Mouse (Mus musculus) lung, postnatal 0 days (tissue): ENCODE measurements around the gene Amdhd2. TPM values are rescaled to one million over a fixed set of nuclear protein-coding genes. Genes with fewer than 3 reads are reported as not detected.

Experiments used
- ATAC-seq: fragments of 200-750 bp; cut with Nextera tagmentation; 2 replicates; pipeline ENCODE4 v1.8.0; 2017; ENCODE audit warnings: moderate library complexity
- DNase-seq: peaks from one replicate; pipeline ENCODE4 v3.0.0-alpha.2; 2016; ENCODE audit warnings: low spot score
- H3K27ac ChIP-seq: fragments of 300-500 bp; sonication (generic); 2 replicates; pipeline ENCODE4 v1.5.1; 2014; ENCODE audit warnings: antibody characterized with exemption, mild to moderate bottlenecking, low read length, mixed read lengths
- H3K27me3 ChIP-seq: fragments of 300-500 bp; sonication (generic); replicated peaks from 2 replicates; pipeline ENCODE4 v1.6.1; 2014; ENCODE audit warnings: low read length, mixed read lengths; ENCODE audit not compliant: insufficient read depth
- H3K36me3 ChIP-seq: fragments of 300-500 bp; sonication (generic); 2 replicates; pipeline ENCODE4 v1.6.1; 2014; ENCODE audit warnings: low read length, mixed read lengths; ENCODE audit not compliant: insufficient read depth
- H3K4me1 ChIP-seq: fragments of 300-500 bp; sonication (generic); 2 replicates; pipeline ENCODE4 v1.6.1; 2014; ENCODE audit warnings: antibody characterized with exemption, low read depth, low read length, mixed read lengths; ENCODE audit not compliant: insufficient read depth
- H3K4me2 ChIP-seq: fragments of 300-500 bp; sonication (generic); replicated peaks from 2 replicates; pipeline ENCODE4 v1.6.1; 2014; ENCODE audit warnings: low read depth, mild to moderate bottlenecking, low read length, moderate library complexity, mixed read lengths
- H3K4me3 ChIP-seq: fragments of 300-500 bp; sonication (generic); 2 replicates; pipeline ENCODE4 v1.5.1; 2014; ENCODE audit warnings: low read depth, low read length
- H3K9ac ChIP-seq: fragments of 300-500 bp; sonication (generic); replicated peaks from 2 replicates; pipeline ENCODE4 v1.6.1; 2014; ENCODE audit warnings: low read depth, mild to moderate bottlenecking
- H3K9me3 ChIP-seq: fragments of 300-500 bp; sonication (generic); 2 replicates; pipeline ENCODE4 v1.6.1; 2016; ENCODE audit warnings: low read length, mixed read lengths
- CTCF ChIP-seq: IDR thresholded peaks from 2 replicates; pipeline ENCODE4 v1.5.1; 2016; ENCODE audit warnings: antibody characterized with exemption, mild to moderate bottlenecking
- EP300 ChIP-seq: IDR thresholded peaks from 2 replicates; pipeline ENCODE4 v1.6.1; 2016; ENCODE audit warnings: antibody characterized with exemption, mild to moderate bottlenecking, control low read depth
- WGBS: fragments of 180-500 bp; shearing (Covaris S2); extraction: QIAGEN DNeasy Blood & Tissue Kit; methylation state at CpG from one replicate; pipeline ENCODE4 v1.1.7; 2014; 5-methylcytosine and 5-hydroxymethylcytosine counted together
- polyA plus RNA-seq: library from polyadenylated mRNA; unstranded; fragments of >200 nt; fragmentation: Nextera tagmentation; extraction: Ambion mirVana; gene quantifications from 2 replicates; pipeline ENCODE4 v1.2.1, GENCODE M21; 2015

Amdhd2 gene
- polyA plus RNA-seq, 1 experiment from 2014 or later, result 44.1 TPM

DNA sequence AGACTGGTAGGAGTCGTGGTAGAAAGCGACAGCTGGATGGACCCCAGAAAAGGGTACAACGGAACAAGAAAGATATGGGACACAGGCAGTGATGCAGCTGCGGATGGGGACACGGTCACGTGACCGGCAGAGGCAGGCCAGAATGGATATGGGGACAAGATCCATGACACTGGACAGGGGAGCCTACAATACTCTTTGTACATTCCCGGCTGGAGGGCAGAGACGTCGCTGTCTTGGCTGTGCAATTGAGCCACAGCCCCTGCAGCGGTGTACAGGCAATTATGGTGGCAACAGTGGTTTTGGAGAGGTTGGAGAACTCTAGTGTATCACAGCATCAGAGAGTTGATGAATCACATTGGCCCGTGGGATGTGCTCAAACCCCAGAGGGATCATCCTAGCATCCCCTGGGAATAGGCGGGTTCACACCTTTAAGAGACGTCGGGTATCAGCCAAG lies 42.4 kb upstream of the Amdhd2 start:
- TF ChIP-seq EP300 (no peak), CTCF (no peak)
- H3K27ac ChIP-seq, result no peak overlapping the region
- peaks cover 29% of the 10 kb centered on the region for H3K4me1 ChIP-seq
- peak overlapping the region; percentile 95 for H3K4me2 ChIP-seq
- 0 out of 2 replicates have a peak, but pooled peaks cover 11% of the 10 kb centered on the region for H3K27me3 ChIP-seq
- no peaks in the 10 kb centered on the region for H3K9me3 ChIP-seq
- no peaks in the 10 kb centered on the region for H3K36me3 ChIP-seq
- H3K9ac ChIP-seq, result no peak overlapping the region
- 3% methylated on average over 15 of the region's 15 CpGs for WGBS
- DNase-seq (peak; percentile 54), ATAC-seq (peak; percentile 29)
- H3K4me3 ChIP-seq, result peak overlapping the region; percentile 59

GRCm38 (mm10) chr17:24205284-24205888 lies 41.8 kb upstream of the Amdhd2 start, which contains the start of gene Tbc1d24:
Gene Tbc1d24 (minus strand): TSS chr17:24205562.
- Histone ChIP-seq H3K4me1 (peaks cover 29% of the 10 kb centered on the region), H3K27me3 (0 out of 2 replicates have a peak, but pooled peaks cover 11% of the 10 kb centered on the region), H3K27ac (no peak within 1 kb of the TSS), H3K4me3 (peak within 1 kb of the TSS; percentile 59), H3K36me3 (no peaks in the 10 kb centered on the region), H3K9ac (peak within 1 kb of the TSS; percentile 29; the same call in 1 of the 2 replicates), H3K9me3 (no peaks in the 10 kb centered on the region), H3K4me2 (peak within 1 kb of the TSS; percentile 95)
- peak; percentile 93 for DNase-seq
- ATAC-seq, result peak; percentile 77
- TF ChIP-seq CTCF (no peak), EP300 (no peak)
- WGBS, result under 1% methylated on average over 50 of the region's 65 CpGs

- TF ChIP-seq CTCF, result no peak
- no peak for TF ChIP-seq EP300
- no peak for DNase-seq
- peak overlapping the region; percentile 95 for H3K4me2 ChIP-seq
- H3K9me3 ChIP-seq, result no peaks in the 10 kb centered on the region
- no peak overlapping the region for H3K27ac ChIP-seq
- 0 out of 2 replicates have a peak, but pooled peaks cover 8% of the 10 kb centered on the region for H3K27me3 ChIP-seq
- H3K4me3 ChIP-seq, result peak overlapping the region; percentile 59
- no peaks in the 10 kb centered on the region for H3K36me3 ChIP-seq
- peaks cover 29% of the 10 kb centered on the region for H3K4me1 ChIP-seq
- H3K9ac ChIP-seq, result peak overlapping the region; percentile 29; the same call in 1 of the 2 replicates
- 9% methylated on average over 7 of the region's 7 CpGs for WGBS
- ATAC-seq, result no peak
These were observed 41.3 kb upstream of the Amdhd2 start for GRCm38 (mm10) chr17:24204846-24205245.

GRCm38 (mm10) chr17:24203611-24204534 lies 40.3 kb upstream of the Amdhd2 start:
- Histone ChIP-seq H3K4me2 (no peak overlapping the region), H3K9me3 (no peaks in the 10 kb centered on the region), H3K27ac (no peak overlapping the region), H3K4me3 (no peak overlapping the region), H3K4me1 (peaks cover 25% of the 10 kb centered on the region), H3K36me3 (no peaks in the 10 kb centered on the region), H3K27me3 (0 out of 2 replicates have a peak, but pooled peaks cover 7% of the 10 kb centered on the region), H3K9ac (no peak overlapping the region)
- no peak for ATAC-seq
- TF ChIP-seq CTCF (no peak), EP300 (no peak)
- no peak for DNase-seq
- 71% methylated on average over 3 of the region's 3 CpGs for WGBS

- Histone ChIP-seq H3K4me3 (no peak overlapping the region), H3K4me1 (peaks cover 19% of the 10 kb centered on the region), H3K9ac (no peak overlapping the region), H3K9me3 (no peaks in the 10 kb centered on the region), H3K36me3 (no peaks in the 10 kb centered on the region), H3K27ac (no peak overlapping the region), H3K27me3 (0 out of 2 replicates have a peak, but pooled peaks cover 7% of the 10 kb centered on the region), H3K4me2 (no peak overlapping the region)
- no peak for ATAC-seq
- DNase-seq, result no peak
- no peak for TF ChIP-seq EP300
- WGBS, result 62% methylated on average over 4 of the region's 4 CpGs
These were observed 39.5 kb upstream of the Amdhd2 start for GRCm38 (mm10) chr17:24203068-24203467.

DNA sequence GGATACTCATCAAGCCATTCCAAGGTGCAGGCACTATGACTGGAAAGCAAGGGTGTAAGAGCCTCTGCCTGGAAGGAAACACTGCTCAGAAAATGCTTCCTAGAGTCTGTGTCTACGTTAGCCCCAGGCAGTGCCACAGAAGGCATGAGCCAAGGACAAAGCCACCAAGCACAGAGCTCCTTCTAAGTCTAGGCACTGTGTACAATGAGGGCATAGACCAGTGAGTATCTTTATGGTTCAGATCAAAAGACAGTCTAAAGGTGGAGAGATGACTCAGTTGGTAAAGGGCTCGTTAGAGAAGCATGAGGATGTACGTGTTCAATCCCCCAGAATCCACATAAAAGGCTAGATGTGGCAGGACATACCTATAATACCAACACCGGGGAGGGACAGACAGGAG lies 37.5 kb upstream of the Amdhd2 start:
- TF ChIP-seq EP300, result no peak
- TF ChIP-seq CTCF, result no peak
- Histone ChIP-seq H3K27me3 (no peaks in the 10 kb centered on the region), H3K4me3 (no peak overlapping the region), H3K27ac (no peak overlapping the region), H3K9me3 (no peaks in the 10 kb centered on the region), H3K36me3 (no peaks in the 10 kb centered on the region), H3K9ac (no peak overlapping the region), H3K4me2 (no peak overlapping the region), H3K4me1 (peaks cover 14% of the 10 kb centered on the region)
- DNase-seq, result no peak
- no peak for ATAC-seq
- 75% methylated on average over 4 of the region's 4 CpGs for WGBS
